Mouse (Mus musculus): ENCODE results near the gene Gm21560.
"Not testable (repeated sequence)": the region's sequence is repeated elsewhere in the genome, so short reads cannot be mapped to it uniquely, and the experiment has no call there.

Gm21560 gene

DNA sequence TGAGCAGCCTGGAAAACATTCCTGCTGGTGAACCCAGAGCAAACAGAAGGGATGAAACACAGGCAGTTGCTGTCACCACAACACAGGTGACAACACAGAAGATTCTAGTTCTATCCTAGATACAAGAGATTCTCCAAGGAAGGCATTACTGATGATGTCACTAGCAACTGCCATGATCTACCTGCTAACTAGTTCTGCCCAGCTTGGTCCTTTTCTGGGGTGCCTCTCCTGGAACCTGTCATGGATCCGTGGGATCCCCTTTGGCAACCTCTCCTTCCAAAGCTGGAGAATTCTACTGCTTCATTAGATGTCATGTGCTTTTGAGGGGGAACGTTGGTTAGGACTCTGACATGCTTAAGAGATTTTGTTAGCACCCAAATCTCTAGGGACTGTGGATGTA is at the start of gene Gm21560:
Gene Gm21560, minus strand, starts transcription at position 101 of the 400 bp plus-strand sequence.
- DNase-seq (ENCODE audit: low read depth, low spot score): not testable (repeated sequence)

DNA sequence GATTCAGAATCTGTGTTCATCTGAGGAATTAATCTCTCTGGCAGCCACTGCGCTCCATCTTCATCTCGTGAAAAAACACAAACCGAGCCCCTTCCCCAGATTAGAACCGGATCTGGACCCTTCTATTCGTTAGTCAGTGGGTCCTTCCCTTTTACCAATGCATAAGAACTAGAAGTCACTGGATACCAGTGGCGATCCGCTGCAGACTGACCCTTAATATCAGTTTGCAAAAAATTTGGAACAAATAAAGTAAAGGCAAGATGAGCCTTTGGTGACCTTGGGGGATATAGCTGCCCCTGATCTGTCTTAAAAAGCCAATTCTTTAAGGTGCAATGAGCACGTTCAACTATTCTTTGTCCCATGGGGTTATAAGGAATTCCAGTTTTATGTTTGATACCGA is 55.6 kb downstream of the Gm21560 start:
- not testable (repeated sequence) for DNase-seq (ENCODE audit: low read depth, low spot score)

DNA sequence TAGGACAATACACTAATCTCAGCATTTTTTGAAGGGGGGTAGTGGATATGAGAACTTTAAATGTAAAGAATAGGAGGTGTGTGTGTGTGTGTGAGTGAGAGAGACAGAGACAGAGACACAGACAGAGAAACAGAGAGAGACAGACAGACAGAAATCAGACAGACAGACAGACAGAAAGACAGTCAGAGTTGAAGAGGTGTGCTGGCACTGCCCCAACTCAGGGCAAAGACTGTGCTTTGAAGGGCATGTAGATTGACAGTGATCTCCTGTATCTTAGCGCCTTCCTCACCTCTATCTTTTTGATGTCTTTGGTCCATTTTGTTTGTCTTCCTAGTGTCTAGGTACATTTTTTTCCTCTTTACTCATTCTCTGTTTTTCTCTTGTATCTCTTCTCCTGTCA is 58.0 kb downstream of the Gm21560 start:
- not testable (repeated sequence) for DNase-seq (ENCODE audit: low read depth, low spot score)

Data from retina, adult 2 months (tissue).